Mouse (Mus musculus) stomach, embryonic 15.5 days (tissue): Measurements from ENCODE around the gene Sec62. TPM values are rescaled to one million over a fixed set of nuclear protein-coding genes. Genes with fewer than 3 reads are reported as not detected.

Experiments
- ATAC-seq: fragments of 200-750 bp; cut with Nextera tagmentation; 2 replicates; pipeline ENCODE4 v1.8.0; 2017; ENCODE audit warnings: low read depth, moderate number of reproducible peaks, moderate TSS enrichment; ENCODE audit not compliant: insufficient read depth, low FRiP score
- H3K27ac ChIP-seq: fragments of 300-500 bp; sonication (generic); 2 replicates; pipeline ENCODE4 v1.5.1; 2015; ENCODE audit warnings: mild to moderate bottlenecking, inconsistent platforms
- H3K27me3 ChIP-seq: fragments of 300-500 bp; sonication (generic); replicated peaks from 2 replicates; pipeline ENCODE4 v1.6.1; 2015; ENCODE audit warnings: inconsistent platforms
- H3K36me3 ChIP-seq: fragments of 300-500 bp; sonication (generic); 2 replicates; pipeline ENCODE4 v1.6.1; 2015; ENCODE audit warnings: inconsistent platforms
- H3K4me1 ChIP-seq: fragments of 300-500 bp; sonication (generic); 2 replicates; pipeline ENCODE4 v1.6.1; 2015; ENCODE audit warnings: inconsistent platforms
- H3K4me2 ChIP-seq: fragments of 300-500 bp; sonication (generic); 2 replicates; pipeline ENCODE4 v1.6.1; 2015; ENCODE audit warnings: mild to moderate bottlenecking, inconsistent platforms
- H3K4me3 ChIP-seq: fragments of 300-500 bp; sonication (generic); replicated peaks from 2 replicates; pipeline ENCODE4 v1.5.1; 2015; ENCODE audit warnings: inconsistent platforms
- H3K9ac ChIP-seq: fragments of 300-500 bp; sonication (generic); 2 replicates; pipeline ENCODE4 v1.6.1; 2015; ENCODE audit warnings: inconsistent platforms
- H3K9me3 ChIP-seq: fragments of 300-500 bp; sonication (generic); 2 replicates; pipeline ENCODE4 v1.6.1; 2016; ENCODE audit warnings: inconsistent platforms
- WGBS: fragments of 180-500 bp; shearing (Covaris S2); methylation state at CpG from one replicate; pipeline ENCODE4 v1.1.7; 2015; 5-methylcytosine and 5-hydroxymethylcytosine counted together
- polyA plus RNA-seq: library from polyadenylated mRNA; unstranded; fragments of >200 nt; fragmentation: Nextera tagmentation; extraction: Ambion mirVana; gene quantifications from 2 replicates; pipeline ENCODE4 v1.2.1, GENCODE M21; 2015

Sec62 gene
- polyA plus RNA-seq, 1 experiment from 2014 or later, result 86.7 TPM

DNA sequence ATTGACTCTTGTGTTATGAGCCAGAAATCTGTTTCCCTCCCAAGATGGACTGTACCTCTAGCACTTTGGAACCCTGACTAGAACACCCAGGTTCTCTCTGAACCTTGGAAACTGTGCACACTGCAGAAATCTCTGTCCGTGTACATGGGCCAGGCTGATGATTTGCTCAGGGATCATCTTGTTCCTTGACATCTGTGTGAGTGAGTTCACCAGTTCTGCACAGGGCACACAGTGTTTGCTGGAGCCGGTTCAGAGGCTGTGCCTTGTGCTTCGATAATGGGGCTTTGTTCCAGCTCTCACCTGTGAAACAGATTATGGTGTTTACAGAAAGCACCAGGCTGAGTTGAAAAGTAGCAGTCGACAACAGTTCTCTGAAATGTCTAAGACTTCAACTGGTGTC, 20.0 kb upstream of the Sec62 start:
- H3K27me3 ChIP-seq, result no peaks in the 10 kb centered on the region
- H3K4me2 ChIP-seq, result no peak overlapping the region
- no peaks in the 10 kb centered on the region for H3K36me3 ChIP-seq
- 46% methylated on average over 4 of the region's 4 CpGs for WGBS
- no peak overlapping the region for H3K9ac ChIP-seq
- H3K9me3 ChIP-seq, result no peaks in the 10 kb centered on the region
- no peak overlapping the region for H3K4me3 ChIP-seq
- H3K4me1 ChIP-seq, result no peaks in the 10 kb centered on the region
- ATAC-seq, result peak; percentile 78
- no peak overlapping the region; the same call in 1 of the 2 replicates for H3K27ac ChIP-seq

DNA sequence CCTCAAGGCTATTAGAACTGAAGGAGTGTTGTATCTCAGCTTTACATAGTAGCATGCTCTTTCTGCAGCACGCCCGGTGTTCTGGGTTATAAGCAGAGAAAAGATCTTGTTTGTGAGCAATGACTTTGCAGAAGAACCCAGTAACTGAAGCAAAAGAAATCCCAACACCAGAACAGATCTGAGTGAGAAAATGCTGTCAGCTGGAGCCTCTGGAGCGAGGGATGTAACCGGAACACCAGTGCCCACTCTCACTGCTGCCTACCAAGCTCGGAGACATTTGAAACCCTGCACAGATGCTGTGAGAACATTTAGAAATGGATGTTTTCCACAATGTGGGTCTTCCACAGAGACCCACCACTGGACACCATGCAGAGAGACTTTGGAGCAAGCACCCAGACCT, 18.0 kb upstream of the Sec62 start:
- ATAC-seq, result no peak
- Histone ChIP-seq H3K9ac (no peak overlapping the region), H3K36me3 (no peaks in the 10 kb centered on the region), H3K27me3 (no peaks in the 10 kb centered on the region), H3K9me3 (no peaks in the 10 kb centered on the region), H3K4me2 (no peak overlapping the region), H3K4me3 (no peak overlapping the region), H3K27ac (no peak overlapping the region), H3K4me1 (no peaks in the 10 kb centered on the region)
- WGBS, result 91% methylated on average over 5 of the region's 5 CpGs

- no peaks in the 10 kb centered on the region for H3K4me1 ChIP-seq
- no peak overlapping the region for H3K27ac ChIP-seq
- H3K9ac ChIP-seq, result no peak overlapping the region
- no peaks in the 10 kb centered on the region for H3K27me3 ChIP-seq
- no peak overlapping the region for H3K4me2 ChIP-seq
- no peaks in the 10 kb centered on the region for H3K36me3 ChIP-seq
- WGBS, result 61% methylated on average over 5 of the region's 5 CpGs
- H3K9me3 ChIP-seq, result no peaks in the 10 kb centered on the region
- H3K4me3 ChIP-seq, result no peak overlapping the region
- no peak for ATAC-seq
Measured at GRCm38 (mm10) chr3:30777984-30778383, 14.7 kb upstream of the Sec62 start.

- Histone ChIP-seq H3K36me3 (no peaks in the 10 kb centered on the region), H3K9me3 (no peaks in the 10 kb centered on the region), H3K4me2 (no peak overlapping the region), H3K27me3 (no peaks in the 10 kb centered on the region), H3K4me3 (no peak overlapping the region), H3K9ac (no peak overlapping the region), H3K27ac (no peak overlapping the region), H3K4me1 (no peaks in the 10 kb centered on the region)
- no peak for ATAC-seq
- 15% methylated on average over 5 of the region's 5 CpGs for WGBS
Measured at GRCm38 (mm10) chr3:30788531-30788930, 4.1 kb upstream of the Sec62 start.

DNA sequence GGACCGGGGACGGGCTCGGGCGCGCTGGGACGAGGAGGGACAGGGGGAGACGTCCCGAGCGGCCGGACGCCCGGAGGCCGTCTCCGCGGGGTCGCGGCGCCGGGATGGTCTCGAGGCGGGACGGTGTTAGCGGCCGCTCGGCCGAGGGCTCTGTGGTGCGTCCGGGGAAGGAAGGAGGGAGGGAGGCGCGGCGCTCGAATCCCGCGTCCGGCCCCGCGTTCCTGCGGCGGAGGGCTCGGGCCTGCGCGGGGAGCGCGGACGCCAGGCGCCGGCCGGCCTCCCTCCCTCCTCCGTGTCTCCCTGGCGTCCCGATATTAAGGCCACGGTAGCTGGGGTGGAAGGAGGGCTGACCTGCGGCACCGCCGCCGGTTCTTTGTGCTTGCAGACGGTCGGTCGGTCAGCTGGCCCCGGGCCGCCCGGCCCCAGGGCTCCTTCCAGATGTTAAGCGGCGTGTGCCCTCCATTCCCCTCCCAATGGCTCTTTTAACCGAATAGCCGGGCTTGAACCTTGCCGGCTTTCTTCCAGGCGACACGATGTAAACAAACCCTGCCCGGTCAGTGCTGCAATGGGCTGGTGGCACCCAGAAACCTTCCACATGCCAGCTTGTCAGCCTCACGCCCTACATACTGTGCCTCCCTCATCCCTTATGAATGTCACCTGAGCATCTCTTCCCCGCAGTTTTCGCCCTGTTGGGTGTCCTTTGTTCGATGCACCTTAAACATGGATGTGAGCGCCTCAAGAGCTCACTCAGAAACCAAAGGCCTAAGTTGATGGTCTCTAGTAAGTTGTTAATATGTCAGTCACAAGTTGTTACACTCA, 937 bp downstream of the Sec62 start:
- H3K9ac ChIP-seq, result peak overlapping the region; percentile 99
- WGBS, result under 1% methylated on average over 68 of the region's 75 CpGs
- peak overlapping the region; percentile 75 for H3K4me2 ChIP-seq
- H3K9me3 ChIP-seq, result no peaks in the 10 kb centered on the region
- ATAC-seq, result peak; percentile 71
- H3K27me3 ChIP-seq, result no peaks in the 10 kb centered on the region
- H3K4me1 ChIP-seq, result no peaks in the 10 kb centered on the region
- H3K4me3 ChIP-seq, result peak overlapping the region; percentile 98
- H3K27ac ChIP-seq, result peak overlapping the region; percentile 91
- H3K36me3 ChIP-seq, result no peaks in the 10 kb centered on the region

DNA sequence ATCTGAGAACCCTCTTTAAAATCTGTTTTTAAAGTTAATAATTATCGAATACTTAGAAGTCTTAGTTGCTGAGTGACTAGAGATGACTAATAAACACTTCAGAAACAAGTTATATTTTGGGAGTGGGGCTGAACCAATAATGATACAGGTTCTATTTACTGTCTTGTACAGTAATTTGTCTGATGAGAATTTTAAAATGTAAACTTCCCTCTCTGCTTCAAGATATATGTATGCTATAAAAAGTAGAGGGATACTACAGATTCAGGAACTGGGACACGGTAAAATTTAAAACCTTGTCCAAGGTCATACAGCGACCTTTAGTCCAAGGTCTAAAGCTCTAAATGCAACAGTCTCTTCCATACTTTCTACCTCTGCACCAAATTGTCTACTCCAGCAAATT, 9.5 kb downstream of the Sec62 start:
- WGBS, result 90% methylated on average over 3 of the region's 3 CpGs
- Histone ChIP-seq H3K4me2 (no peak overlapping the region), H3K27me3 (no peaks in the 10 kb centered on the region), H3K4me3 (no peak overlapping the region), H3K9ac (no peak overlapping the region), H3K36me3 (peaks cover 10% of the 10 kb centered on the region), H3K9me3 (no peaks in the 10 kb centered on the region), H3K4me1 (no peaks in the 10 kb centered on the region), H3K27ac (no peak overlapping the region)
- ATAC-seq, result no peak

DNA sequence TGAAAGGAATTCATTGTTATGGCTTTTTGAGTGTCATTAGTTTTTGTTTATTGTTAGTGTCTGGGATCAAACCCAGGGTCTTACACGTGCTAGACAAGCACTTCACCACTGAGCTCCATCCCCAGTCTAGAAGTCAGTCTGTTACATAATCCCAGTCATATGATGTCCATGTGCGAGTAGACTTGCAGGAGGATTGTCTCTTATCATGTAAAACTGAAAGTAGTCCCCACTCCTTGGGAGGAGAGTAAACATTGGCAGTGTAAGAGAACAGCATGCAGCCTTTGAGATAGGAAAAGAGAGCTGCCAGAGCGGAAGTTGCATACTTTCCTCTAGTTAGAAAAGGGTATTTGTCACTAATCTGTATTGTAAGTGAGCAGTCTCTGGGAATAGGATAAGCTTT, 20.2 kb downstream of the Sec62 start:
- 74% methylated on average over 3 of the region's 3 CpGs for WGBS
- H3K9me3 ChIP-seq, result no peaks in the 10 kb centered on the region
- no peak overlapping the region for H3K4me2 ChIP-seq
- H3K9ac ChIP-seq, result no peak overlapping the region
- peak; percentile 65; the same call in 1 of the 2 replicates for ATAC-seq
- peaks cover 11% of the 10 kb centered on the region; the same call in 1 of the 2 replicates for H3K36me3 ChIP-seq
- no peak overlapping the region for H3K27ac ChIP-seq
- no peaks in the 10 kb centered on the region for H3K4me1 ChIP-seq
- no peak overlapping the region for H3K4me3 ChIP-seq
- H3K27me3 ChIP-seq, result no peaks in the 10 kb centered on the region

DNA sequence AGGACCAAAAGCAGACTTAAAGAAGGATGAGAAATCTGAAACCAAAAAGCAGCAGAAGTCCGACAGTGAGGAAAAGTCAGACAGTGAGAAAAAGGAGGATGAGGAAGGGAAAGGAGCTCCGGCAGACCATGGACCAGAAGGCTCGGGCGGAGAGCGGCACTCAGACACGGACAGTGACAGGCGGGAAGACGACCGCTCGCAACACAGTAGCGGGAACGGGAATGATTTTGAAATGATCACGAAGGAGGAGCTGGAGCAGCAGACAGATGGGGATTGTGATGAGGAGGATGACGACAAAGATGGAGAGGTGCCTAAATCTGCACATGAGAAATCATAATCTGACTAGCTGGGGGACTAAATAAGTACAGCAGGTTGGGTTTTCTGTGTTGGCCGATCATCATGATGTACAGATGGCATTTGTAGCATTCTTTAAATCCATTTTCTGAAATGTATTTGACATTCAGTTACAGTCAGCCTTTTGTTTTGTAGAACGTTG, 26.0 kb downstream of the Sec62 start:
- Histone ChIP-seq H3K36me3 (peaks cover 15% of the 10 kb centered on the region), H3K9ac (no peak overlapping the region), H3K4me2 (no peak overlapping the region), H3K4me1 (no peaks in the 10 kb centered on the region), H3K27me3 (no peaks in the 10 kb centered on the region), H3K9me3 (no peaks in the 10 kb centered on the region), H3K4me3 (no peak overlapping the region), H3K27ac (no peak overlapping the region)
- no peak for ATAC-seq
- 93% methylated on average over 16 of the region's 16 CpGs for WGBS

- Histone ChIP-seq H3K4me2 (no peak overlapping the region), H3K4me1 (no peaks in the 10 kb centered on the region), H3K4me3 (no peak overlapping the region), H3K27ac (no peak overlapping the region), H3K9me3 (no peaks in the 10 kb centered on the region), H3K36me3 (peaks cover 12% of the 10 kb centered on the region), H3K27me3 (no peaks in the 10 kb centered on the region), H3K9ac (no peak overlapping the region)
- WGBS, result 91% methylated on average over 8 of the region's 8 CpGs
- no peak for ATAC-seq
Measured at GRCm38 (mm10) chr3:30822163-30822562, 29.5 kb downstream of the Sec62 start.

GRCm38 (mm10) chr3:30826069-30826468, 33.4 kb downstream of the Sec62 start:
- Histone ChIP-seq H3K4me3 (no peak overlapping the region), H3K4me1 (no peaks in the 10 kb centered on the region), H3K9me3 (no peaks in the 10 kb centered on the region), H3K36me3 (no peaks in the 10 kb centered on the region), H3K4me2 (no peak overlapping the region), H3K9ac (no peak overlapping the region), H3K27me3 (no peaks in the 10 kb centered on the region), H3K27ac (no peak overlapping the region)
- 92% methylated on average over 5 of the region's 5 CpGs for WGBS
- ATAC-seq, result no peak

DNA sequence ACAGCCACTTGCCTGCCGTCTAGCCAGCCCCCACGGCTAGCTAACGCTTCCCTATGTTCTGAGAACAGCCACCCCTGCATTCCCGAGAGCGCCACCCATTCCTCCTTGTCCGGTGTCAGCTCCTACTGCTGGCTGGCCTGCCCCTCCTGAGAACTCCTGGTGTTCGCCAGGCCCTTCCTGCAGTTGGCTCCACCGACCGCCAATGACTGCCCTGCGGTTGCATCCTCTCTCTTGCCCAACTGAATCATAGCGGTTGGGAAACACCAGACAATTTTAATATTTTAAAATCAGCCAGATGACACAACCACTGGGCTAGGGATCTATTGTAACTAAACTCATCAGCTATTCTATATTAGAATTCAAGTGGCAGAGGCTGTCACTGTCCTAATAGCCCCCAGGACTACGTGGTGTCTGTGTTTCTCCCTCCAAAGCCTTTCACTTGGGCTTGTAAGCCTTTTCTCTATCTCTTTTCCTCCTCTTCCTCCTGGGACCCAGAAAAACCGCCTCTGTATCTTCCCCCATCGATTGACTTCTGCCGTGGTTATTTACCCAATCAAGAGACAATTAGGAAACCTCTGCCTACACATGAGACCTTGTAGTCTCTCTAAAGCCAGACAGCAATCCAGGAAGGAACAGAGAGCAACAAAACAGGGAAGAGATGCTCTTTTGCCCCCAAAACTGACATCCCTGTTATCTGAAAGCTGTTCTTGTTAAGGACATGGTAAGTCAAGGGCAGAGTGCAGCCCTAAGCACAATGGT, 39.4 kb downstream of the Sec62 start:
- no peak overlapping the region for H3K4me2 ChIP-seq
- H3K9ac ChIP-seq, result no peak overlapping the region
- no peak overlapping the region for H3K4me3 ChIP-seq
- no peak for ATAC-seq
- 70% methylated on average over 15 of the region's 15 CpGs for WGBS
- H3K9me3 ChIP-seq, result no peaks in the 10 kb centered on the region
- H3K4me1 ChIP-seq, result no peaks in the 10 kb centered on the region
- no peak overlapping the region for H3K27ac ChIP-seq
- H3K27me3 ChIP-seq, result no peaks in the 10 kb centered on the region
- no peaks in the 10 kb centered on the region for H3K36me3 ChIP-seq

GRCm38 (mm10) chr3:30833254-30833653, 40.6 kb downstream of the Sec62 start:
- Histone ChIP-seq H3K4me3 (no peak overlapping the region), H3K4me1 (no peaks in the 10 kb centered on the region), H3K27ac (no peak overlapping the region), H3K27me3 (no peaks in the 10 kb centered on the region), H3K36me3 (no peaks in the 10 kb centered on the region), H3K9me3 (no peaks in the 10 kb centered on the region), H3K4me2 (no peak overlapping the region), H3K9ac (no peak overlapping the region)
- no peak for ATAC-seq
- WGBS, result 86% methylated on average over 3 of the region's 3 CpGs
